Mouse (Mus musculus): ENCODE measurements at regions not wholly inside any gene's neighbourhood (a gene's known extent, or its start where the extent isn't known, plus 50 kb on each side); places are given as distances from the start of the nearest gene placed in this dataset.

- TF ChIP-seq POLR2AphosphoS2 (IDR thresholded peaks at IDR 0.05; ENCODE audit: insufficient read length, low read depth) (no peak), MAX (IDR thresholded peaks at IDR 0.05; ENCODE audit: low read depth) (no peak), MYOD1 (IDR thresholded peaks at IDR 0.05; ENCODE audit: control insufficient read depth in 1 of 3, insufficient read length in 2 of 3, low read depth in 2 of 3) (no peak), MYOG (IDR thresholded peaks at IDR 0.05; ENCODE audit: control insufficient read depth in 1 of 3, insufficient read depth in 1 of 3, insufficient read length in 2 of 3, low read depth in 2 of 3) (no peak), POLR2A (IDR thresholded peaks at IDR 0.05; ENCODE audit: insufficient read length, low read depth) (no peak), USF1 (IDR thresholded peaks at IDR 0.05; ENCODE audit: low read depth) (no peak), E2F4 (IDR thresholded peaks at IDR 0.05; ENCODE audit: insufficient read depth) (no peak), TCF12 (IDR thresholded peaks at IDR 0.05; ENCODE audit: insufficient read depth, poor library complexity, severe bottlenecking) (no peak), CEBPB (IDR thresholded peaks at IDR 0.05; ENCODE audit: insufficient read depth, poor library complexity, severe bottlenecking) (no peak), SRF (IDR thresholded peaks at IDR 0.05; ENCODE audit: control insufficient read depth, insufficient read length, low read depth) (no peak), REST (IDR thresholded peaks at IDR 0.05; ENCODE audit: insufficient read depth, insufficient read length) (no peak), TCF3 (IDR thresholded peaks at IDR 0.05; ENCODE audit: insufficient read length, low read depth) (no peak)
Measured at GRCm38 (mm10) chr17:88349825-88350460, 90.6 kb upstream of the Foxn2 start.

Data from myocyte (in vitro differentiated cells).